ENCODE assay signal across 23 mouse cellular contexts in the genomic region with DNA sequence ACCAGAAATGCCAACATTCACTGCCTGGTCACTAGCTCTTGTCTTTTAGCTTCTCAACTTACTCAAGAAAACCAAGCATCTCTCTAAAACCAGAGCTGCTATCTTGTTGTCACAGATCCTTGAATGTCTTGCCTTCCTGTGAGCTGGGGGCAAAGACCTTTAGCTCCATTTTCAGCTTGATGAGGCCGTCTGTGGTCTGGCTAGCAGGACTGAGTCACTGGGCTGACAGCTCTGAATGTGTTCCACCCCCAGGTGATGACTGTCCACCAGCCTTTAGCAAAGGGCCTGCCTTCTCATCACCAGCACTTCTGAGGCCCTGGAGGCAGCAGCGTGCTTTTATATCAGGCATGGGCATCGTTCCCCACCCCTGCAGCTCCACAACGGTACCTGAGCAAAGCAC. TPM values are rescaled to one million over a fixed set of nuclear protein-coding genes. Genes with fewer than 3 reads are reported as not detected.
DNase-seq lines count a peak whose midpoint lies in the region; TF ChIP-seq lines count a peak whose summit lies in the region.
"Had no signal": no experiment of that assay in that cellular context is flagged by ENCODE, and none has a peak within 500 bp of the region (broad histone marks: within the 10 kb centered on the region; RNA-seq: fewer than 3 reads in every experiment).

No protein-coding gene starts in this region.

- DNase-seq in left cerebral cortex, adult 2 months (ENCODE audit: extremely low spot score in 1 of 2, low spot score in 2 of 2): no peak
- no peak for DNase-seq in left cerebral cortex, adult 18-20 months (ENCODE audit: low spot score in 2 of 2)
- DNase-seq in 3T3-L1 (ENCODE audit: low read depth, low spot score): peak; percentile 85
- peak; percentile 48 for DNase-seq in Muller cell, postnatal 12 days (ENCODE audit: inconsistent ontology term)
- no peak for DNase-seq in hindbrain, embryonic 10.5 days (ENCODE audit: low spot score)
- DNase-seq in right cerebral cortex, postnatal 14 days: no peak
- DNase-seq: adrenal gland, postnatal 10 days; cerebellum, adult 18-20 months; cerebellum, adult 9-11 months; cerebellum, postnatal 36 days; gastrocnemius, adult 2 months; gastrocnemius, postnatal 25 days had no signal

- H3K36me3 ChIP-seq in myocyte (ENCODE audit: control insufficient read depth, insufficient read depth): no peaks in the 10 kb centered on the region
- no peaks in the 10 kb centered on the region for H3K36me3 ChIP-seq in hindbrain, embryonic 10.5 days
- H3K36me3 ChIP-seq: embryonic facial prominence, embryonic 15.5 days; forebrain, embryonic 10.5 days; heart, embryonic 12.5 days; hindbrain, embryonic 15.5 days had no signal

- no peaks in the 10 kb centered on the region for H3K79me2 ChIP-seq in myocyte (ENCODE audit: control insufficient read depth, insufficient read depth)

- intact Hi-C loops in left cerebral cortex, adult 2 months (cut with DNase I): loop anchor here (10.0 kb wide), 1 partner anchor 244 kb away; no protein-coding TSS in a partner anchor

- 0 out of 2 replicates have a peak overlapping the region, but pooled peaks have one; percentile 8 for H3K27ac ChIP-seq in left cerebral cortex, adult 2 months
- no peak overlapping the region for H3K27ac ChIP-seq in hindbrain, embryonic 10.5 days
- H3K27ac ChIP-seq: embryonic facial prominence, embryonic 15.5 days; forebrain, embryonic 10.5 days; gastrocnemius, adult 2 months; hindbrain, embryonic 15.5 days had no signal

- H3K4me3 ChIP-seq in left cerebral cortex, adult 2 months: no peak overlapping the region
- no peak overlapping the region for H3K4me3 ChIP-seq in myocyte
- H3K4me3 ChIP-seq in hindbrain, embryonic 10.5 days: no peak overlapping the region
- H3K4me3 ChIP-seq: embryonic facial prominence, embryonic 15.5 days; erythroblast, embryonic 14.5 days; forebrain, embryonic 10.5 days; gastrocnemius, adult 2 months; heart, embryonic 12.5 days; hindbrain, embryonic 15.5 days had no signal

- H3K4me2 ChIP-seq in myocyte (ENCODE audit: low read depth): peak overlapping the region; percentile 7
- H3K4me2 ChIP-seq: embryonic facial prominence, embryonic 15.5 days; heart, embryonic 12.5 days; hindbrain, embryonic 15.5 days had no signal

- 79% methylated on average over 4 of the region's 4 CpGs for WGBS in hindbrain, embryonic 10.5 days

- H3ac ChIP-seq in myocyte (ENCODE audit: control insufficient read depth, insufficient read length): no peak overlapping the region

- H3K4me1 ChIP-seq in hindbrain, embryonic 10.5 days (replicated peaks): peaks cover 26% of the 10 kb centered on the region
- H3K4me1 ChIP-seq: heart, embryonic 12.5 days had no signal

- H3K27me3 ChIP-seq in myocyte (ENCODE audit: control insufficient read depth, insufficient read depth, insufficient read length): no peaks in the 10 kb centered on the region
- H3K27me3 ChIP-seq in hindbrain, embryonic 10.5 days (ENCODE audit: insufficient read depth, poor library complexity, severe bottlenecking): no peaks in the 10 kb centered on the region
- H3K27me3 ChIP-seq: embryonic facial prominence, embryonic 15.5 days; hindbrain, embryonic 15.5 days had no signal

- H3K9me3 ChIP-seq in hindbrain, embryonic 10.5 days: no peaks in the 10 kb centered on the region
- H3K9me3 ChIP-seq: embryonic facial prominence, embryonic 15.5 days; forebrain, embryonic 10.5 days; heart, embryonic 12.5 days; hindbrain, embryonic 15.5 days had no signal

- TF ChIP-seq POLR2A in myocyte (IDR thresholded peaks at IDR 0.05; ENCODE audit: insufficient read length, low read depth): no peak

- no peak for TF ChIP-seq CTCF in left cerebral cortex, adult 2 months (IDR thresholded peaks at IDR 0.05)

TF ChIP-seq in myocyte, 11 proteins besides CTCF, POLR2A, EP300 and RAD21:
- no peak for TF ChIP-seq SRF (IDR thresholded peaks at IDR 0.05; ENCODE audit: control insufficient read depth, insufficient read length, low read depth)
- TF ChIP-seq E2F4 (IDR thresholded peaks at IDR 0.05; ENCODE audit: insufficient read depth): no peak
- no peak for TF ChIP-seq TCF12 (IDR thresholded peaks at IDR 0.05; ENCODE audit: insufficient read depth, poor library complexity, severe bottlenecking)
- no peak for TF ChIP-seq TCF3 (IDR thresholded peaks at IDR 0.05; ENCODE audit: insufficient read length, low read depth)

RNA-seq across cellular contexts. Expression of gene Cnih3, which starts 18.8 kb away (rescaled TPM):
- 10 to 100 TPM; 76.9 to 78.0 TPM for total RNA-seq in left cerebral cortex, adult 2 months (2021)
- total RNA-seq in left cerebral cortex, adult 18-20 months (2021): 10 to 100 TPM; 73.8 to 96.1 TPM
- polyA plus RNA-seq in myocyte (2012; fragmentation: generic; extraction: Trizol): 0.37 TPM
- 0.77 and 1.2 TPM in 2 replicates for polyA plus RNA-seq in hindbrain, embryonic 10.5 days (2016; fragmentation: Nextera tagmentation; extraction: Ambion mirVana)
- total RNA-seq: adrenal gland, postnatal 10 days; CH12.LX; gastrocnemius, adult 2 months; gastrocnemius, postnatal 25 days; granulocyte monocyte progenitor cell, adult 5-6 weeks; heart, adult 8-10 months; heart, postnatal 25 days had no signal
- polyA plus RNA-seq: erythroblast, embryonic 14.5 days; heart, embryonic 16.5 days had no signal

Comparison
In these comparisons a context has a peak if more than half of its experiments do, and no peak if none do; other contexts are left out.
1. DNase-seq: peak in 3T3-L1 (single experiment) and Muller cell, postnatal 12 days (single experiment); none in left cerebral cortex, adult 2 months (0 of 2), left cerebral cortex, adult 18-20 months (0 of 2), hindbrain, embryonic 10.5 days (single experiment) and right cerebral cortex, postnatal 14 days (single experiment).